ENCODE assay signal across 24 mouse cellular contexts in the genomic region with DNA sequence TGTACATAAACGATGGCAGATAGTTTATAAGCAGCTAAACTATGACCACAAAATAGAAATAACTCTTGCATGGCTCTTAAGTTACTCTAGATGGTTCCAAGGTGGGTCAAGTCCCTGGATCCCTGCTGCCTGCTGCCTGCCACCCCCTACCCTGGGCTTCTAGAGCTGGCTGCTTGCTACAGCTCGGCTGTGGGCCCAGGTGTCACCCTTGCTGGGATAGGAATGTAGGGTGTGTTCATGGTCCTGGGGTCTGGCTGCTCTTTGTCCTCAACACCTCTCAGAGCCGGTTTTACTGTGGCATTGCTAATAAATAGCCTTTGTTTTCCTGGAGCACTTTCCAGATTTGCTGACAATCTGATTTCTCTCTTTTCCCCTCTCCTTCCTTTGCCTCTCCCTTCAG.
DNase-seq lines count a peak whose midpoint lies in the region; ATAC-seq and TF ChIP-seq lines count a peak whose summit lies in the region.
"Had no signal": no experiment of that assay in that cellular context is flagged by ENCODE, and none has a peak within 500 bp of the region (broad histone marks: within the 10 kb centered on the region; RNA-seq: fewer than 3 reads in every experiment).

No protein-coding gene starts in this region.

- no peak for DNase-seq in hindbrain, embryonic 10.5 days (ENCODE audit: low spot score)
- DNase-seq in neural tube, embryonic 10.5 days (ENCODE audit: extremely low spot score, low spot score): no peak
- no peak for DNase-seq in lung, adult 18-20 months
- DNase-seq in embryo, embryonic 10.5 days (ENCODE audit: low spot score): no peak
- no peak for DNase-seq in cerebellum, postnatal 36 days
- DNase-seq: adrenal gland, postnatal 14 days; cerebellum, adult 8-10 months; gastrocnemius, adult 2 months; kidney, postnatal 25 days; lung, postnatal 36 days; right cerebral cortex, postnatal 25 days; thymus, adult 18-20 months; thymus, postnatal 36 days had no signal

- H3K36me3 ChIP-seq in hindbrain, embryonic 15.5 days: peaks cover 8% of the 10 kb centered on the region; the same call in 1 of the 2 replicates
- H3K36me3 ChIP-seq in hindbrain, embryonic 10.5 days: peaks cover 85% of the 10 kb centered on the region
- H3K36me3 ChIP-seq in neural tube, embryonic 13.5 days: peaks cover 35% of the 10 kb centered on the region
- peaks cover 58% of the 10 kb centered on the region for H3K36me3 ChIP-seq in intestine, postnatal 0 days (ENCODE audit: control insufficient read depth, insufficient read depth)

- 73% methylated on average over 3 of the region's 3 CpGs for WGBS in hindbrain, embryonic 15.5 days
- 69% methylated on average over 3 of the region's 3 CpGs for WGBS in hindbrain, embryonic 10.5 days
- 54% methylated on average over 3 of the region's 3 CpGs for WGBS in neural tube, embryonic 13.5 days
- WGBS in intestine, postnatal 0 days: 47% methylated on average over 3 of the region's 3 CpGs

- H3K9ac ChIP-seq in hindbrain, embryonic 15.5 days: no peak overlapping the region
- no peak overlapping the region for H3K9ac ChIP-seq in neural tube, embryonic 13.5 days
- no peak overlapping the region; the same call in 1 of the 2 replicates for H3K9ac ChIP-seq in intestine, postnatal 0 days (ENCODE audit: low read depth, low read length)
- H3K9ac ChIP-seq: limb, embryonic 15.5 days; liver, embryonic 14.5 days; lung, embryonic 15.5 days had no signal

- H3K4me3 ChIP-seq in hindbrain, embryonic 15.5 days: no peak overlapping the region
- no peak overlapping the region for H3K4me3 ChIP-seq in hindbrain, embryonic 10.5 days
- no peak overlapping the region for H3K4me3 ChIP-seq in neural tube, embryonic 13.5 days
- H3K4me3 ChIP-seq in intestine, postnatal 0 days (ENCODE audit: low read depth, low read length): no peak overlapping the region
- H3K4me3 ChIP-seq: embryonic facial prominence, embryonic 10.5 days; forebrain, embryonic 10.5 days; gastrocnemius, adult 2 months; limb, embryonic 15.5 days; lung, embryonic 15.5 days; megakaryocyte, embryonic 14.5 days had no signal

- no peak for TF ChIP-seq CTCF in intestine, postnatal 0 days (IDR thresholded peaks at IDR 0.05; ENCODE audit: low read depth)

- ATAC-seq in hindbrain, embryonic 15.5 days (ENCODE audit: low FRiP score, low read depth): no peak
- no peak for ATAC-seq in neural tube, embryonic 13.5 days (ENCODE audit: low read depth)
- ATAC-seq in intestine, postnatal 0 days: peak; percentile 63
- ATAC-seq: midbrain, embryonic 16.5 days had no signal

- H3K9me3 ChIP-seq in hindbrain, embryonic 15.5 days: no peaks in the 10 kb centered on the region
- H3K9me3 ChIP-seq in hindbrain, embryonic 10.5 days: no peaks in the 10 kb centered on the region
- H3K9me3 ChIP-seq in neural tube, embryonic 13.5 days: no peaks in the 10 kb centered on the region
- H3K9me3 ChIP-seq in intestine, postnatal 0 days (ENCODE audit: control insufficient read depth): no peaks in the 10 kb centered on the region
- H3K9me3 ChIP-seq: embryonic facial prominence, embryonic 10.5 days; forebrain, embryonic 10.5 days; limb, embryonic 15.5 days; lung, embryonic 15.5 days; megakaryocyte, embryonic 14.5 days had no signal

- H3K4me1 ChIP-seq in hindbrain, embryonic 15.5 days (replicated peaks): peaks cover 20% of the 10 kb centered on the region
- H3K4me1 ChIP-seq in hindbrain, embryonic 10.5 days (replicated peaks): peaks cover 9% of the 10 kb centered on the region; the same call in 1 of the 2 replicates
- H3K4me1 ChIP-seq in neural tube, embryonic 13.5 days (replicated peaks): peaks cover 23% of the 10 kb centered on the region
- no peaks in the 10 kb centered on the region; the same call in 1 of the 2 replicates for H3K4me1 ChIP-seq in intestine, postnatal 0 days (replicated peaks; ENCODE audit: control insufficient read depth, insufficient read depth, low read length)
- H3K4me1 ChIP-seq: limb, embryonic 15.5 days; lung, embryonic 15.5 days had no signal

- no peaks in the 10 kb centered on the region for H3K27me3 ChIP-seq in hindbrain, embryonic 15.5 days
- H3K27me3 ChIP-seq in hindbrain, embryonic 10.5 days (ENCODE audit: insufficient read depth, poor library complexity, severe bottlenecking): no peaks in the 10 kb centered on the region
- no peaks in the 10 kb centered on the region for H3K27me3 ChIP-seq in neural tube, embryonic 13.5 days
- H3K27me3 ChIP-seq in intestine, postnatal 0 days (replicated peaks; ENCODE audit: control insufficient read depth, insufficient read depth, low read length): no peaks in the 10 kb centered on the region
- H3K27me3 ChIP-seq: CH12.LX; limb, embryonic 15.5 days; lung, embryonic 15.5 days; megakaryocyte, embryonic 14.5 days had no signal

- H3K27ac ChIP-seq in hindbrain, embryonic 15.5 days (replicated peaks): peak overlapping the region; percentile 49
- H3K27ac ChIP-seq in hindbrain, embryonic 10.5 days: no peak overlapping the region
- peak overlapping the region; percentile 18; the same call in 1 of the 2 replicates for H3K27ac ChIP-seq in neural tube, embryonic 13.5 days (replicated peaks)
- H3K27ac ChIP-seq in intestine, postnatal 0 days (ENCODE audit: low read depth, low read length): no peak overlapping the region
- H3K27ac ChIP-seq: embryonic facial prominence, embryonic 10.5 days; forebrain, embryonic 10.5 days; gastrocnemius, adult 2 months; limb, embryonic 15.5 days; liver, embryonic 14.5 days; lung, embryonic 15.5 days had no signal

- H3K4me2 ChIP-seq in hindbrain, embryonic 15.5 days: no peak overlapping the region
- H3K4me2 ChIP-seq in neural tube, embryonic 13.5 days: no peak overlapping the region
- H3K4me2 ChIP-seq in intestine, postnatal 0 days (replicated peaks; ENCODE audit: low read depth): no peak overlapping the region
- H3K4me2 ChIP-seq: limb, embryonic 15.5 days; lung, embryonic 15.5 days had no signal

Comparison
In these comparisons a context has a peak if more than half of its experiments do, and no peak if none do; other contexts are left out.
1. H3K27ac ChIP-seq: peak in hindbrain, embryonic 15.5 days (single experiment) and neural tube, embryonic 13.5 days (single experiment); none in hindbrain, embryonic 10.5 days (single experiment) and intestine, postnatal 0 days (single experiment).